Mouse (Mus musculus) intestine, embryonic 15.5 days (tissue): Measurements from ENCODE around the gene Dhtkd1. TPM values are rescaled to one million over a fixed set of nuclear protein-coding genes. Genes with fewer than 3 reads are reported as not detected.

Experiments
- ATAC-seq: fragments of 200-750 bp; cut with Nextera tagmentation; 2 replicates; pipeline ENCODE4 v1.8.0; 2017; ENCODE audit warnings: moderate TSS enrichment, moderate library complexity
- H3K27ac ChIP-seq: fragments of 300-500 bp; sonication (generic); 2 replicates; pipeline ENCODE4 v1.5.1; 2015; ENCODE audit warnings: mild to moderate bottlenecking, inconsistent platforms
- H3K27me3 ChIP-seq: fragments of 300-500 bp; sonication (generic); replicated peaks from 2 replicates; pipeline ENCODE4 v1.6.1; 2015; ENCODE audit warnings: inconsistent platforms
- H3K36me3 ChIP-seq: fragments of 300-500 bp; sonication (generic); 2 replicates; pipeline ENCODE4 v1.6.1; 2015; ENCODE audit warnings: inconsistent platforms
- H3K4me1 ChIP-seq: fragments of 300-500 bp; sonication (generic); replicated peaks from 2 replicates; pipeline ENCODE4 v1.6.1; 2015; ENCODE audit warnings: inconsistent platforms
- H3K4me2 ChIP-seq: fragments of 300-500 bp; sonication (generic); replicated peaks from 2 replicates; pipeline ENCODE4 v1.6.1; 2015; ENCODE audit warnings: mild to moderate bottlenecking, inconsistent platforms
- H3K4me3 ChIP-seq: fragments of 300-500 bp; sonication (generic); replicated peaks from 2 replicates; pipeline ENCODE4 v1.5.1; 2015; ENCODE audit warnings: inconsistent platforms
- H3K9ac ChIP-seq: fragments of 300-500 bp; sonication (generic); 2 replicates; pipeline ENCODE4 v1.6.1; 2015; ENCODE audit warnings: inconsistent platforms
- H3K9me3 ChIP-seq: fragments of 300-500 bp; sonication (generic); 2 replicates; pipeline ENCODE4 v1.6.1; 2016; ENCODE audit warnings: inconsistent platforms
- WGBS: fragments of 180-500 bp; shearing (Covaris S2); methylation state at CpG from one replicate; pipeline ENCODE4 v1.1.7; 2015; 5-methylcytosine and 5-hydroxymethylcytosine counted together
- polyA plus RNA-seq: library from polyadenylated mRNA; unstranded; fragments of >200 nt; fragmentation: Nextera tagmentation; extraction: Ambion mirVana; gene quantifications from 2 replicates; pipeline ENCODE4 v1.2.1, GENCODE M21; 2015

The Dhtkd1 gene
- polyA plus RNA-seq, 1 experiment from 2014 or later = 3.5 TPM

GRCm38 (mm10) chr2:5927481-5927880 lies 15.1 kb downstream of the Dhtkd1 start:
- 95% methylated on average over 5 of the region's 5 CpGs for WGBS
- Histone ChIP-seq H3K36me3 (no peaks in the 10 kb centered on the region), H3K4me1 (no peaks in the 10 kb centered on the region; the same call in 1 of the 2 replicates), H3K4me3 (no peak overlapping the region), H3K9ac (no peak overlapping the region), H3K9me3 (no peaks in the 10 kb centered on the region), H3K27me3 (no peaks in the 10 kb centered on the region), H3K27ac (no peak overlapping the region), H3K4me2 (no peak overlapping the region)
- ATAC-seq = no peak

GRCm38 (mm10) chr2:5923786-5924185 lies 18.8 kb downstream of the Dhtkd1 start:
- H3K27ac ChIP-seq = no peak overlapping the region
- H3K9ac ChIP-seq = no peak overlapping the region
- no peak overlapping the region for H3K4me2 ChIP-seq
- H3K4me1 ChIP-seq = no peaks in the 10 kb centered on the region
- H3K9me3 ChIP-seq = no peaks in the 10 kb centered on the region
- H3K36me3 ChIP-seq = no peaks in the 10 kb centered on the region
- no peak overlapping the region for H3K4me3 ChIP-seq
- no peak for ATAC-seq
- WGBS = 78% methylated on average over 9 of the region's 9 CpGs
- H3K27me3 ChIP-seq = no peaks in the 10 kb centered on the region

DNA sequence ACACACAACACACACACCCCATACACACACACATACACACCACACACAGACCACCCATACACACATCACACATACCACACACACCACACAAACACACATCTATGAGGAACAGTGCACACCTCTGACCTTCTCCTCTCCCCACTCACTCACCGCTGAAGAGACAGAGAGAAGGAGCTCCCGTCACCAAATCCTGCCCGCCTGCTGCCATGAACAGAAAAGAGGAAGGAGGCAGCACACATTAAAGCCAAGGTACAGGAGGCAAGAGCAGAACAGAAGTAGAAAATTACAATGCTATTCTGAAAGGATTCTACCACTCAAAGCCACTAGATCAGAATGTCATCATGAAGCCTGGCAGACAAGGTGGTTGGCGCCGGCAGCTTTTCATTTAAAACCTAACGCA lies 19.8 kb downstream of the Dhtkd1 start:
- H3K27ac ChIP-seq = no peak overlapping the region
- H3K4me3 ChIP-seq = no peak overlapping the region
- no peaks in the 10 kb centered on the region for H3K36me3 ChIP-seq
- H3K27me3 ChIP-seq = no peaks in the 10 kb centered on the region
- H3K4me2 ChIP-seq = no peak overlapping the region
- no peak overlapping the region for H3K9ac ChIP-seq
- WGBS = 90% methylated on average over 6 of the region's 6 CpGs
- ATAC-seq = no peak
- H3K4me1 ChIP-seq = no peaks in the 10 kb centered on the region
- no peaks in the 10 kb centered on the region for H3K9me3 ChIP-seq

GRCm38 (mm10) chr2:5911282-5911965 lies 31.2 kb downstream of the Dhtkd1 start:
- Histone ChIP-seq H3K4me1 (no peaks in the 10 kb centered on the region), H3K9ac (no peak overlapping the region), H3K9me3 (no peaks in the 10 kb centered on the region), H3K27me3 (no peaks in the 10 kb centered on the region), H3K36me3 (no peaks in the 10 kb centered on the region), H3K4me3 (no peak overlapping the region), H3K27ac (no peak overlapping the region), H3K4me2 (no peak overlapping the region)
- 59% methylated on average over 16 of the region's 16 CpGs for WGBS
- ATAC-seq = no peak

- ATAC-seq = no peak
- 66% methylated on average over 3 of the region's 3 CpGs for WGBS
- H3K9ac ChIP-seq = no peak overlapping the region
These were observed 36.0 kb downstream of the Dhtkd1 start for GRCm38 (mm10) chr2:5906625-5907024.

DNA sequence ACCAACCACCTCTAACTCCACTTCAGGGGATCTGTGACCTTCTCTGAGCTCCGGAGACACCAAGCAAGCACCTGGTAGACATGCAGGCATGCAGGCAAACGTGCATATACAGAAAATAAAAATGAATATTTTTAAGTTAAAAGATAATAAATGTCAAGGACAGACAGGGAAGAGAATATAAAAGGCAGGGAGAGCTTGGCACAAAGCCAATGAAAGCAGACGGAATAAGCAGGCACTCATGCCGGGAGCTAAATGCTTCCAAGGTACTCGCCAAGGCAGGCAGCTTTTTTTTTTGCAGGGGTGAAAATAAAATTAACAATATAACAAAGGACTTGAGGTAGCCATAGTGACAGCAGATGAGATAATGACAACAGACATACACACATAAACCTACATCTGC lies 36.5 kb downstream of the Dhtkd1 start:
- 31% methylated on average over 5 of the region's 5 CpGs for WGBS
- Histone ChIP-seq H3K9ac (no peak overlapping the region), H3K4me3 (no peak overlapping the region), H3K4me2 (no peak overlapping the region), H3K4me1 (no peaks in the 10 kb centered on the region), H3K27me3 (no peaks in the 10 kb centered on the region), H3K27ac (no peak overlapping the region), H3K36me3 (no peaks in the 10 kb centered on the region), H3K9me3 (no peaks in the 10 kb centered on the region)
- 0 out of 2 replicates have a peak, but pooled peaks have one; percentile 53 for ATAC-seq

More at GRCm38 (mm10) chr2:5906625-5907024, 36.0 kb downstream of the Dhtkd1 start:
- Histone ChIP-seq H3K4me3 (no peak overlapping the region), H3K27me3 (no peaks in the 10 kb centered on the region), H3K4me1 (no peaks in the 10 kb centered on the region), H3K36me3 (no peaks in the 10 kb centered on the region), H3K4me2 (no peak overlapping the region), H3K9me3 (no peaks in the 10 kb centered on the region), H3K27ac (no peak overlapping the region)

GRCm38 (mm10) chr2:5900145-5900544 lies 42.4 kb downstream of the Dhtkd1 start:
- H3K27ac ChIP-seq = no peak overlapping the region
- H3K4me2 ChIP-seq = no peak overlapping the region
- no peaks in the 10 kb centered on the region for H3K9me3 ChIP-seq
- no peak for ATAC-seq
- no peaks in the 10 kb centered on the region for H3K27me3 ChIP-seq
- no peaks in the 10 kb centered on the region for H3K4me1 ChIP-seq
- 67% methylated on average over 5 of the region's 5 CpGs for WGBS
- no peak overlapping the region for H3K4me3 ChIP-seq
- no peaks in the 10 kb centered on the region for H3K36me3 ChIP-seq
- H3K9ac ChIP-seq = no peak overlapping the region

DNA sequence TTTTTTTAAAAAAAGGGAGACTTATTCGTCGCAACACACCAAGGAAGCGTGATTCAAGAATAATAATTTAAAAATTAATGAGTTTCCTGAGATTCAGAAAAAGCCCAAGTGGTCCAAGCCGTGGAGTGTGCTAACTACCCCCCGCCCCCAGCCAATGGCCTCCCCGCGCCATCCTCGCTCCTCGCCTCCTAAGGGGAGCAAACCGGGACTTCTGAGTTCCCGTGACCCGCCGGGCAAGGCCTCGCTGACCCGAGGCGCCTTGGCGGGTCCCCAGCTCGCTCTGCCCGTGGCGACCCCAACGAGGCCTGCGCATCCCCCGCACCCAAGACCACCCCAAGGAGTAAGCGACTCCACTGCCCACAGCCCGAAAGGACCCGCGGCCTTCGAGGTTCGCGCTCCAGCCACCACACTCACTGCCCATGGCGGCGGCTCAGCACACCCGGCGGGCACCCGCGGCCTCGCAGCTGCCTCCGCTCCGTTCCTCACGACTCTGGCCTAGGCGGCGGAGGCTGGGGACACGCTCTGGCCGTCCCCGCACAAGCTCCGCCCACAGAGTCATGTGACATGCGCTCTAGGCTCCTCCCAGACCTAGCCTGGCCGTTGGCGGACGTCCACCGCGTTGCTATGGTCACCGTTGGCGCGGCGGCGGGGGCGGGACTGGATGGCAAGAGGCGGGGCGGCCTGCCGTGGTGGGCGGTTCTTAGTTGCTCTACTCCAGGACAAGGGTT lies 47.6 kb downstream of the Dhtkd1 start, which contains the start of gene Sec61a2:
Gene Sec61a2, minus strand, starts transcription at position 590 of the 728 bp plus-strand sequence.
- Histone ChIP-seq H3K36me3 (peaks cover 13% of the 10 kb centered on the region; the same call in 1 of the 2 replicates), H3K27ac (peak within 1 kb of the TSS; percentile 87), H3K4me3 (peak within 1 kb of the TSS; percentile 97), H3K27me3 (no peaks in the 10 kb centered on the region), H3K9ac (peak within 1 kb of the TSS; percentile 97), H3K4me1 (no peaks in the 10 kb centered on the region), H3K4me2 (peak within 1 kb of the TSS; percentile 64), H3K9me3 (no peaks in the 10 kb centered on the region)
- under 1% methylated on average over 62 of the region's 62 CpGs for WGBS
- ATAC-seq = peak; percentile 99

DNA sequence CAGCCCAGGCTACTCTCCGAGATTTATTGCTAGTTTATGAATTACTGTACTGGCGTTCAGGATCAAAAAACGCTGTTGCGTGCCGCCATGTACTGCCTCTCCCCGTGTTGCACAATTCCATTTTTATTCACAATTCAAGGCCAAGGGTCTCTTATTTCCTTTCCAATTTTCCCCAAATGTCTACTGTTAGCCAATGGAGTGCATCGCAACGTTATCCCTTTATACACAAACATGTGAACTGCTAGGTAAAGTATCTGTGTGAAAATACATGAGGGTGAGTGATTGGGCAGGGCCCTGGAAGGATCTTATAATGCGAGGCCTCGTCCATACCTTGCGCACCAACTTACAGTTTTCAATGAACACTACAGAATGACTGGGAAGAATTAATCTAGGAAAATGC lies 48.3 kb downstream of the Dhtkd1 start:
- Histone ChIP-seq H3K27me3 (no peaks in the 10 kb centered on the region), H3K4me1 (no peaks in the 10 kb centered on the region), H3K36me3 (peaks cover 13% of the 10 kb centered on the region; the same call in 1 of the 2 replicates), H3K4me2 (peak overlapping the region; percentile 64), H3K4me3 (peak overlapping the region; percentile 97), H3K9me3 (no peaks in the 10 kb centered on the region), H3K27ac (peak overlapping the region; percentile 38; the same call in 1 of the 2 replicates), H3K9ac (peak overlapping the region; percentile 97)
- WGBS = 15% methylated on average over 11 of the region's 11 CpGs
- ATAC-seq = peak; percentile 41; the same call in 1 of the 2 replicates

- no peak overlapping the region for H3K4me3 ChIP-seq
- peaks cover 23% of the 10 kb centered on the region for H3K36me3 ChIP-seq
- H3K27ac ChIP-seq = no peak overlapping the region
- H3K4me2 ChIP-seq = no peak overlapping the region
- 48% methylated on average over 2 of the region's 2 CpGs for WGBS
- H3K9ac ChIP-seq = no peak overlapping the region
- H3K27me3 ChIP-seq = no peaks in the 10 kb centered on the region
- no peaks in the 10 kb centered on the region for H3K4me1 ChIP-seq
- no peaks in the 10 kb centered on the region for H3K9me3 ChIP-seq
- no peak for ATAC-seq
These were observed 53.2 kb downstream of the Dhtkd1 start for GRCm38 (mm10) chr2:5889412-5889811.

DNA sequence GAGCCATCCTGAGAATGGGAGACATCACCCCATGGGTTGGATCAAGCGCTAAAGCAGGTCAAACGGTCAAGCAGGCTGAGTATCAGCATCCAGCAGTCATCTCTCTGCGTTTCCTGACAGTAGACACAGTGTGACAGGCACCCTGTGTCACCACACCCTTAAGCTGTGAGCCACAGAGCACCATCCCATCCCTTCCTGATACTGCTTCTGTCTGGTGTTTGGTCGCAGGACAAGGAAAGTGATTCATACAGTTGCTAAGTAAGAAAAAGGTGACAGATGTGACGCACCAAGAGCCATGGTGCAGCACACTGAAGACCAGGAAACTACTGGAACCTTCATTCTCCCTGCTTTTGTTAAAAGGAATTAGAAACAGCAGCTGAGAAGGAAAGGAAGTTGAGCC lies 53.7 kb downstream of the Dhtkd1 start:
- ATAC-seq = no peak
- no peaks in the 10 kb centered on the region for H3K9me3 ChIP-seq
- H3K4me3 ChIP-seq = no peak overlapping the region
- H3K36me3 ChIP-seq = peaks cover 23% of the 10 kb centered on the region
- no peaks in the 10 kb centered on the region for H3K27me3 ChIP-seq
- WGBS = 88% methylated on average over 5 of the region's 5 CpGs
- H3K4me1 ChIP-seq = no peaks in the 10 kb centered on the region
- no peak overlapping the region for H3K27ac ChIP-seq
- H3K4me2 ChIP-seq = no peak overlapping the region
- H3K9ac ChIP-seq = no peak overlapping the region

DNA sequence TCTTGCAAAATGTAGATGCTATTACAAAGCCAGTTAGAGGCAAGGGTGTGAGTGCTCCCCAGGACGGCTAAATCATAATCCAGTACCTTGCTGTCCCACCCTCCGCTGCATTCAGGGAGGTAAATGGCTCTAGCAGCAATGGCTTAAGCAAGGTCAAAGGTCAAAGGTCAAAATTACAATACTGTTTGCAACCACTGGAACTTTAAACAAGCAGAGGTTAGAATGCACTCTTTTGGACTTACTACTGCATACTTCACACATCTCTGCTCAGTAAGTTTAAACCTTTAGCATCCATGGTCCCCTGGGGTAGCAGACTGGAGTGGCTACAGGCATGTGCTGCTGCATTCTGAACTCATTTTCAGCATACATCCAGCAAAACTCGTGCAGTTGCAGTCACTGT lies 65.1 kb downstream of the Dhtkd1 start:
- H3K4me1 ChIP-seq = no peaks in the 10 kb centered on the region; the same call in 1 of the 2 replicates

More for the DNA sequence above, 65.1 kb downstream of the Dhtkd1 start:
- Histone ChIP-seq H3K4me2 (no peak overlapping the region), H3K9ac (no peak overlapping the region), H3K27ac (no peak overlapping the region), H3K4me3 (no peak overlapping the region), H3K36me3 (peaks cover 41% of the 10 kb centered on the region), H3K9me3 (no peaks in the 10 kb centered on the region), H3K27me3 (no peaks in the 10 kb centered on the region)
- no peak for ATAC-seq
- WGBS = 70% methylated on average over 3 of the region's 3 CpGs
